Mouse (Mus musculus) limb, embryonic 11.5 days (tissue): ENCODE data around the gene Tas1r1. TPM values are rescaled to one million over a fixed set of nuclear protein-coding genes. Genes with fewer than 3 reads are reported as not detected.

Source experiments
- ATAC-seq: fragments of 200-750 bp; cut with Nextera tagmentation; 2 replicates; pipeline ENCODE4 v1.8.0; 2017; ENCODE audit warnings: low read depth; ENCODE audit not compliant: insufficient number of reproducible peaks, low FRiP score, low TSS enrichment
- DNase-seq: peaks from one replicate; pipeline ENCODE4 v3.0.0-alpha.2; 2015; ENCODE audit warnings: low spot score
- H3K27ac ChIP-seq: fragments of 300-500 bp; sonication (generic); replicated peaks from 2 replicates; pipeline ENCODE4 v1.5.1; 2014; ENCODE audit warnings: low read depth, mild to moderate bottlenecking, low read length
- H3K27me3 ChIP-seq: fragments of 300-500 bp; sonication (generic); 2 replicates; pipeline ENCODE4 v1.6.1; 2014; ENCODE audit warnings: mild to moderate bottlenecking, low read length, mixed read lengths; ENCODE audit not compliant: control insufficient read depth, insufficient read depth
- H3K36me3 ChIP-seq: fragments of 300-500 bp; sonication (generic); 2 replicates; pipeline ENCODE4 v1.6.1; 2014; ENCODE audit warnings: mild to moderate bottlenecking, low read length, moderate library complexity, mixed read lengths; ENCODE audit not compliant: control insufficient read depth, insufficient read depth
- H3K4me1 ChIP-seq: fragments of 300-500 bp; sonication (generic); 2 replicates; pipeline ENCODE4 v1.6.1; 2014; ENCODE audit warnings: low read length, mixed read lengths; ENCODE audit not compliant: control insufficient read depth, insufficient read depth
- H3K4me2 ChIP-seq: fragments of 300-500 bp; sonication (generic); 2 replicates; pipeline ENCODE4 v1.6.1; 2014; ENCODE audit warnings: low read depth, mild to moderate bottlenecking, moderate library complexity; ENCODE audit not compliant: severe bottlenecking
- H3K4me3 ChIP-seq: fragments of 300-500 bp; sonication (generic); 2 replicates; pipeline ENCODE4 v1.5.1; 2014; ENCODE audit warnings: low read depth, low read length
- H3K9ac ChIP-seq: fragments of 300-500 bp; sonication (generic); 2 replicates; pipeline ENCODE4 v1.6.1; 2014; ENCODE audit warnings: mild to moderate bottlenecking, low read length
- H3K9me3 ChIP-seq: fragments of 300-500 bp; sonication (generic); 2 replicates; pipeline ENCODE4 v1.6.1; 2016; ENCODE audit warnings: low read length; ENCODE audit not compliant: control insufficient read depth
- WGBS: fragments of 180-500 bp; shearing (Covaris S2); extraction: QIAGEN DNeasy Blood & Tissue Kit; methylation state at CpG from one replicate; pipeline ENCODE4 v1.1.7; 2014; 5-methylcytosine and 5-hydroxymethylcytosine counted together
- polyA plus RNA-seq: library from polyadenylated mRNA; unstranded; fragments of >200 nt; fragmentation: Nextera tagmentation; extraction: Ambion mirVana; gene quantifications from 2 replicates; pipeline ENCODE4 v1.2.1, GENCODE M21; 2014

Gene Tas1r1
- polyA plus RNA-seq, 1 experiment from 2014 or later = 0.40 TPM

DNA sequence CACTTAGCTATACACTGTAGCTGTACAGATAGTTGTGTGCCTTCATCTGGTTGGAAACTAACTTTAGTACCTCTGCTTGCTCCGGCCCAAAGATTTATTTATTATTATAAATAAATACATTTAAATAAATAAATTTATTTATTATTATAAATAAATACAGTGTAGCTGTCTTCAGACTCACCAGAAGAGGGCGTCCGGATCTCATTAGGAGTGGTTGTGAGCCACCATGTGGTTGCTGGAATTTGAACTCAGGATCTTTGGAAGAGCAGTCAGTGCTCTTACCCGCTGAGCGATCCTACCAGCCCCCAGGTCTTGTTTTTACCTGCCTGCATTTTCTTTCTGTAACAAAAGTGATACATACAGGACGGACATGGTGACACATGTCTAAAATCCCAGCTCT is 32.2 kb downstream of the Tas1r1 start:
- 0 out of 2 replicates have a peak, but pooled peaks cover 3% of the 10 kb centered on the region for H3K27me3 ChIP-seq
- no peak for ATAC-seq
- no peak overlapping the region for H3K4me3 ChIP-seq
- H3K27ac ChIP-seq = no peak overlapping the region
- H3K36me3 ChIP-seq = no peaks in the 10 kb centered on the region
- H3K4me1 ChIP-seq = peaks cover 27% of the 10 kb centered on the region
- DNase-seq = no peak
- no peak overlapping the region for H3K4me2 ChIP-seq
- 80% methylated on average over 6 of the region's 6 CpGs for WGBS
- no peaks in the 10 kb centered on the region for H3K9me3 ChIP-seq
- H3K9ac ChIP-seq = no peak overlapping the region

DNA sequence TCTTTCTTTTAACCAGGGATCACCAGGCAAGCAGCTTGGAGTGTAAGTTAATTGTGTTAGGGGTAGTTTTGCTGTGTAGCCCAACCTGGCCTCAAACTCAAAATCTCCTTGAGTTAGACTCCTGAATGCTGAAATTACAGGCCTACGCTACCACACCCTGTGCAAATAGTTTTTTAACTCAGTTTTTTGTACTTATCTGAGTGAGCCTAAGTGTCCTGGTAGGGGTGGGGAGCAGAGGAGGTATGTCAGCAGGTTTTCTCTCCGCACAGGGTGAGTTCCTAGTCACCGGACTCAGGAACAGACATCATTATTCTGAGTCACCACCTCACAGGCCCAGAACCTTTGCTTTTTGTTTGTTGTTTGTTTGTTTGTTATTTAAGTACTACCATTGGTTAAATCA is 36.3 kb downstream of the Tas1r1 start:
- no peak for DNase-seq
- Histone ChIP-seq H3K27me3 (no peaks in the 10 kb centered on the region), H3K27ac (no peak overlapping the region), H3K36me3 (no peaks in the 10 kb centered on the region), H3K4me2 (no peak overlapping the region), H3K9ac (no peak overlapping the region), H3K4me1 (peaks cover 2% of the 10 kb centered on the region; the same call in 1 of the 2 replicates), H3K4me3 (no peak overlapping the region), H3K9me3 (no peaks in the 10 kb centered on the region)
- 95% methylated on average over 3 of the region's 3 CpGs for WGBS
- ATAC-seq = no peak

DNA sequence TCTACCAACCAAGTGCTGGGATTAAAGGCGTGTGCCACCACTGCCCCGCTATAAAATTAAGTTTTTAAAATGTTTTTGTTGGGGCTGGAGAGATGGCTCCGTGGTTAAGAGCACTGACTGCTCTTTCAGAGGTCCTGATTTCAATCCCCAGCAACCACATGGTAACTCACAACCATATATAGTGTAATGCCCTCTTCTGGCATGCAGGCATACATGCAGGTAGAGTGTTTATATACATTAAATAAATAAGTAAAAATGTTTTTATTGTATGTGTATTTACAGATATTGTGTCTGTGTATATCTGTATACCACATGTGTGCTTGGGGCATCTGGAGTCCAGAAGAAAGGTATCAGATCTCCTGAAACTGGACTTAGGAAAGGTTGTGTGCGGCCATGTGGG is 37.0 kb downstream of the Tas1r1 start:
- no peaks in the 10 kb centered on the region for H3K9me3 ChIP-seq
- H3K4me1 ChIP-seq = no peaks in the 10 kb centered on the region
- H3K9ac ChIP-seq = no peak overlapping the region
- DNase-seq = no peak
- H3K27me3 ChIP-seq = no peaks in the 10 kb centered on the region
- ATAC-seq = no peak
- H3K4me3 ChIP-seq = no peak overlapping the region
- H3K27ac ChIP-seq = no peak overlapping the region
- no peaks in the 10 kb centered on the region for H3K36me3 ChIP-seq
- H3K4me2 ChIP-seq = no peak overlapping the region
- 70% methylated on average over 4 of the region's 4 CpGs for WGBS

DNA sequence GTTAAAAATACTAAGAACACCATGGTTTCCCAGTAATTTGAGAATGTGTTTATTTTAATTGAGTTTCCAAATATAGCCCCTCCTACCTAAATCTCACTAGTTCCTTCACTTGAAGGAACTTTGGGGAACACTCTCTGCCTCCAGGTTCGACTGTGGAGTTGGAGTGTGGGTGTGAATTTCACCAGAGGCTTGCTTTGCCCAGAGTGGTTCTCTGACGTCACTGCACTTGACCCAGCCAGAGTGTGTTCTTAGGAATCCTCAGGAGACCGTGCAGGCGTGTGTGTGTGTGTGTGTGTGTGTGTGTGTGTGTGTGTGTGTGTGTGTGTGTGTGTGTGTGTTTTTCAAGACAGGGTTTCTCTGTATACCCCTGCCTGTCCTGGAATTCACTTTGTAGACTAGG is 37.5 kb downstream of the Tas1r1 start:
- Histone ChIP-seq H3K9me3 (no peaks in the 10 kb centered on the region), H3K4me2 (no peak overlapping the region), H3K27me3 (no peaks in the 10 kb centered on the region), H3K4me3 (no peak overlapping the region), H3K4me1 (no peaks in the 10 kb centered on the region), H3K36me3 (no peaks in the 10 kb centered on the region), H3K27ac (no peak overlapping the region), H3K9ac (no peak overlapping the region)
- DNase-seq = no peak
- no peak for ATAC-seq
- WGBS = 48% methylated on average over 4 of the region's 4 CpGs

DNA sequence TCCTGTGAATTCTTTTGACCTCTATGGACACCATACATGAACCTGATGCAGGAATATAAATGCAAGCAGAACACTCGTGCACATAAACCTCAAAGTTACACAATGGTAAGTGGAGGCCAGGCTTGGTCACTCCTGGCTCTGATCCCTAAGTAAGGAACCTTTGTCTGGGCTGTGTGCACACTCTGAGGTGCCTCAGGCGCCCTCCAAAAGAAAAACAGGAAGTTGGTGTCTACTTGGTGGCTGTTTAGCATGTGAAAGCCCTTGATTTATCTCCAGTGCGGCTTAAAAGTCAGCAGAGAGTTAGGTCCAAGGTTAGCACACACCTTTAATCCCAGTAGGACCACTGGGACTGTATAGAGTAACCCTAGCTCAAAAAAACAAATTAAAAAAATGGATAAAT is 38.9 kb downstream of the Tas1r1 start:
- Histone ChIP-seq H3K4me1 (peaks cover under 1% of the 10 kb centered on the region; the same call in 1 of the 2 replicates), H3K4me3 (no peak overlapping the region), H3K9me3 (no peaks in the 10 kb centered on the region), H3K4me2 (no peak overlapping the region), H3K27me3 (no peaks in the 10 kb centered on the region), H3K27ac (no peak overlapping the region), H3K9ac (no peak overlapping the region), H3K36me3 (no peaks in the 10 kb centered on the region)
- DNase-seq = no peak
- ATAC-seq = no peak
- 64% methylated on average over 3 of the region's 3 CpGs for WGBS

DNA sequence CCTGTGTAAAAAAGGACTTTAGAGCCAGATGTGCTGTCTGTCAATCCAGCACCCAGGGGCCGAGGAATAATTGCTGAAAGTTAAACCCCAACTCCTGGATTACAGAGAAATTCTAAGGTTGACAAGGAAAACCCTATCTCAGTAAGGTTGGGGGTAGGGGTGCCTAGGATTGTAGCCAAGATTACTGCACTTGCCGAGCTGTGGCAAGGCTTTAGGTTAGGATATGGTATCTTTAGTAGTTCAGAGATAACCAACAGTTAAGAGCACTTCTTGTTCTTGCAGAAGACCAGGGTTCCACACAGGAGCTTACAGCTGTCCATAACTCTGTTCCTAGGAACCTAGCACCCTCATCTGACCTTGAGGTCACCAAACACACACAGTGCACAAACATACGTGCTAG is 40.7 kb downstream of the Tas1r1 start:
- Histone ChIP-seq H3K9me3 (no peaks in the 10 kb centered on the region), H3K9ac (no peak overlapping the region), H3K36me3 (no peaks in the 10 kb centered on the region; the same call in 1 of the 2 replicates), H3K27me3 (no peaks in the 10 kb centered on the region), H3K4me2 (peak overlapping the region; percentile 78; the same call in 1 of the 2 replicates), H3K27ac (no peak overlapping the region), H3K4me1 (peaks cover 8% of the 10 kb centered on the region), H3K4me3 (no peak overlapping the region)
- DNase-seq (no peak), ATAC-seq (no peak)
- 63% methylated on average over 3 of the region's 3 CpGs for WGBS

DNA sequence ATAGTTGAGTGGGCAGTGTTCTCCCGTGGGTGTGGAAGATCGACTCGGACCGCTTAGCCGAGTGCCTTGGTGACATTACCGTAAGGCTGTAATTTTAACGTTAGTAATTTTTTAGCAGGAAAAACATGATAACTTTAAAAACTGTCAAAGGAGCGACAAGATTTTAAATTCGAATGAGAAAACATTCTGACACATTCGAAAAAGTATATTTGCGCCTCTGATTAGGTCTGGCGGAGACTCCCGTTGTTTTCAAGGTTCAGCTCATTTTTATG is 41.5 kb downstream of the Tas1r1 start:
- peaks cover 8% of the 10 kb centered on the region for H3K4me1 ChIP-seq
- 4% methylated on average over 13 of the region's 13 CpGs for WGBS
- no peak for DNase-seq
- H3K4me3 ChIP-seq = peak overlapping the region; percentile 98
- no peak for ATAC-seq
- H3K4me2 ChIP-seq = peak overlapping the region; percentile 78
- H3K36me3 ChIP-seq = peaks cover 4% of the 10 kb centered on the region
- no peaks in the 10 kb centered on the region for H3K9me3 ChIP-seq
- H3K27ac ChIP-seq = peak overlapping the region; percentile 70; the same call in 1 of the 2 replicates
- H3K27me3 ChIP-seq = no peaks in the 10 kb centered on the region
- peak overlapping the region; percentile 49 for H3K9ac ChIP-seq

DNA sequence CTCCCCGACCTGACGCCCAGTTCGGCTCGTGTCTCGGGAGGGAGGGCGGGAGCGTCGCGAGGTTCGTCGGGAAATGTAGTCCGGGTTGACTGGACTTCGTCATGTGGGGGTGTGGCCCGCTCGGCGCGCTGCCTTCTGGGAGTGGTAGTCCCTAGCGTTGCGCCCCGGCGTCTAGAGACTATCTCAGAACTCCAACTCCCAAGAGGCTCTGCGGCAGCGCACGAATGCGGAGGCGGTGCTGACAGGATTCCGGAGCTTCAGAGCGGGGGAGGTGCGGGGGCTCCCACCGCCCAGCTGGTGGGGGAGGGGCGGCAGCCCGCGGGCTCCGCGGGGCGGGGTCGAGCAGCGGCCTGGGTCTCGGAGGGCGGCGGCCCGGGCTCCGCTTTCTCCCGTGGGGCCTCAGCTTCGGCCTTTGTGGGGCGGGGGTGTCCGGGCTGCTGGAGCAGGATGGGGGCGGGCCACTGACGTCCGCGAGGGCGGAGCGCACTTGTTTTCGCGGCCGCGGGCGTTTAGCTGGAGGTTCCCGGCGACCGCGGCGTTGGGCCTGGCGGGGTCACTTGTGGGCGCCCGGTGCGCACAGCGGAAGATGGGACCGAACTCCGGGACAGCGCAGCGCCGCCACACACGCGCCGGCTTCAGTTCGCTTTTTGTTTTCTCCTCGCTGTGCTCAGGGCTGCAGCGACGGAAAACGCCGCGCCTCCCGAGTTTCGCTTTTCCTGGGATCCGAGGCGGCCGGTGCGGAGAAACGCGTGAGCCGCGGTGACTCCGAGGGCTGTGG is 42.0 kb downstream of the Tas1r1 start, which contains the start of gene Phf13:
Gene Phf13 (minus strand): TSS at position 86 of the 778 bp plus-strand sequence.
- DNase-seq = peak; percentile 100
- Histone ChIP-seq H3K27ac (peak within 1 kb of the TSS; percentile 70), H3K9ac (peak within 1 kb of the TSS; percentile 89), H3K27me3 (no peaks in the 10 kb centered on the region), H3K9me3 (no peaks in the 10 kb centered on the region), H3K4me1 (peaks cover 8% of the 10 kb centered on the region), H3K36me3 (peaks cover 7% of the 10 kb centered on the region), H3K4me2 (peak within 1 kb of the TSS; percentile 78), H3K4me3 (peak within 1 kb of the TSS; percentile 98)
- whole genome bisulfite sequencing = under 1% methylated on average over 75 of the region's 94 CpGs
- peak; percentile 97 for ATAC-seq
